Comparison of ENCODE assay signal across 21 mouse cellular contexts in genomic region chr3:43426672-43427071, GRCm38 (mm10).
A peak's percentile ranks its signal among the peaks of the same experiment; 100 is the strongest.
DNase-seq lines count a peak whose midpoint lies in the region; ATAC-seq and TF ChIP-seq lines count a peak whose summit lies in the region.
"Had no signal": no experiment of that assay in that cellular context is flagged by ENCODE, and none has a peak within 500 bp of the region (broad histone marks: within the 10 kb centered on the region; RNA-seq: fewer than 3 reads in every experiment).

No protein-coding gene starts in this region.

- no peak overlapping the region for H3K4me2 ChIP-seq in kidney, postnatal 0 days (ENCODE audit: low read length)
- H3K4me2 ChIP-seq in lung, embryonic 14.5 days: no peak overlapping the region
- H3K4me2 ChIP-seq in lung, embryonic 16.5 days (ENCODE audit: low read depth, low read length): no peak overlapping the region

- no peak overlapping the region for H3K27ac ChIP-seq in kidney, postnatal 0 days
- H3K27ac ChIP-seq in lung, embryonic 14.5 days (ENCODE audit: low read depth): no peak overlapping the region
- H3K27ac ChIP-seq in lung, embryonic 16.5 days (ENCODE audit: low read length): no peak overlapping the region

- TF ChIP-seq CTCF in kidney, postnatal 0 days (IDR thresholded peaks at IDR 0.05; ENCODE audit: low read depth): no peak
- TF ChIP-seq CTCF in lung, embryonic 14.5 days (IDR thresholded peaks at IDR 0.05; ENCODE audit: low read depth): no peak

- peak; percentile 2 for DNase-seq in kidney, postnatal 0 days (ENCODE audit: low spot score)
- no peak for DNase-seq in kidney, adult 11 months
- DNase-seq in lung, embryonic 14.5 days: peak; percentile 26
- no peak for DNase-seq in lung, postnatal 25 days (ENCODE audit: low spot score)
- no peak for DNase-seq in lung, postnatal 36 days
- DNase-seq: adrenal gland, adult 2 months; adrenal gland, adult 8-10 months; adrenal gland, postnatal 10 days; adrenal gland, postnatal 14 days; adrenal gland, postnatal 25 days; adrenal gland, postnatal 36 days; B cell, adult 2 months; cerebellum, adult 11 months; cerebellum, adult 11-12 months; cerebellum, adult 18-20 months had no signal

- no peak overlapping the region for H3K4me3 ChIP-seq in kidney, postnatal 0 days (replicated peaks; ENCODE audit: low read depth, low read length)
- no peak overlapping the region for H3K4me3 ChIP-seq in lung, embryonic 14.5 days (ENCODE audit: low read depth, low read length)
- no peak overlapping the region for H3K4me3 ChIP-seq in lung, embryonic 16.5 days (ENCODE audit: low read length)

- H3K9ac ChIP-seq in kidney, postnatal 0 days (ENCODE audit: low read depth, low read length): no peak overlapping the region
- H3K9ac ChIP-seq in lung, embryonic 14.5 days: no peak overlapping the region
- no peak overlapping the region for H3K9ac ChIP-seq in lung, embryonic 16.5 days (ENCODE audit: low read length)

- H3K4me1 ChIP-seq in kidney, postnatal 0 days (replicated peaks; ENCODE audit: insufficient read depth, low read length): no peaks in the 10 kb centered on the region
- H3K4me1 ChIP-seq in lung, embryonic 14.5 days (ENCODE audit: insufficient read depth): no peaks in the 10 kb centered on the region
- no peaks in the 10 kb centered on the region for H3K4me1 ChIP-seq in lung, embryonic 16.5 days (replicated peaks; ENCODE audit: control insufficient read depth, insufficient read depth, low read length)

- H3K9me3 ChIP-seq in kidney, postnatal 0 days (replicated peaks; ENCODE audit: low read length): no peaks in the 10 kb centered on the region
- H3K9me3 ChIP-seq in lung, embryonic 14.5 days (ENCODE audit: low read depth, low read length): no peaks in the 10 kb centered on the region
- no peaks in the 10 kb centered on the region for H3K9me3 ChIP-seq in lung, embryonic 16.5 days (ENCODE audit: control insufficient read depth, low read length)
- H3K9me3 ChIP-seq: G1E had no signal

- no peaks in the 10 kb centered on the region for H3K36me3 ChIP-seq in kidney, postnatal 0 days (ENCODE audit: insufficient read depth, low read length)
- no peaks in the 10 kb centered on the region for H3K36me3 ChIP-seq in lung, embryonic 14.5 days (ENCODE audit: insufficient read depth)
- no peaks in the 10 kb centered on the region for H3K36me3 ChIP-seq in lung, embryonic 16.5 days (ENCODE audit: control insufficient read depth, insufficient read depth, low read length)
- H3K36me3 ChIP-seq: G1E had no signal

- no peaks in the 10 kb centered on the region for H3K27me3 ChIP-seq in kidney, postnatal 0 days (ENCODE audit: insufficient read depth, low read length)
- no peaks in the 10 kb centered on the region for H3K27me3 ChIP-seq in lung, embryonic 14.5 days (ENCODE audit: insufficient read depth, low read length)
- no peaks in the 10 kb centered on the region for H3K27me3 ChIP-seq in lung, embryonic 16.5 days (ENCODE audit: control insufficient read depth, insufficient read depth, low read depth, low read length)
- H3K27me3 ChIP-seq: CH12.LX, Patski had no signal

- ATAC-seq in kidney, postnatal 0 days (replicated peaks; ENCODE audit: low FRiP score, low read depth): no peak
- ATAC-seq in lung, embryonic 14.5 days (ENCODE audit: insufficient read depth): peak; percentile 67; the same call in 1 of the 2 replicates
- peak; percentile 65 for ATAC-seq in lung, embryonic 16.5 days (ENCODE audit: low read depth)
- ATAC-seq: activated CD4-positive, CD25-positive, alpha-beta regulatory T cell, adult 4 months; CD4-positive, CD25-positive, alpha-beta regulatory T cell, adult 4 months; Patski had no signal

Comparison
In these comparisons a context has a peak if more than half of its experiments do, and no peak if none do; other contexts are left out.
1. DNase-seq: peak in kidney, postnatal 0 days (single experiment) and lung, embryonic 14.5 days (single experiment); none in kidney, adult 11 months (single experiment), lung, postnatal 25 days (single experiment) and lung, postnatal 36 days (single experiment).